Mouse (Mus musculus) hindbrain, embryonic 12.5 days (tissue): Measurements from ENCODE around the gene Pigr. TPM values are rescaled to one million over a fixed set of nuclear protein-coding genes. Genes with fewer than 3 reads are reported as not detected.

Source experiments
- ATAC-seq: fragments of 200-750 bp; cut with Nextera tagmentation; 2 replicates; pipeline ENCODE4 v1.8.0; 2017; ENCODE audit warnings: moderate TSS enrichment; ENCODE audit not compliant: low FRiP score
- H3K27ac ChIP-seq: fragments of 300-500 bp; sonication (generic); 2 replicates; pipeline ENCODE4 v1.5.1; 2016; ENCODE audit warnings: mild to moderate bottlenecking
- H3K27me3 ChIP-seq: fragments of 300-500 bp; sonication (generic); 2 replicates; pipeline ENCODE4 v1.6.1; 2016; ENCODE audit warnings: mild to moderate bottlenecking
- H3K36me3 ChIP-seq: fragments of 300-500 bp; sonication (generic); 2 replicates; pipeline ENCODE4 v1.6.1; 2016; ENCODE audit warnings: mild to moderate bottlenecking
- H3K4me1 ChIP-seq: fragments of 300-500 bp; sonication (generic); 2 replicates; pipeline ENCODE4 v1.6.1; 2016
- H3K4me2 ChIP-seq: fragments of 300-500 bp; sonication (generic); replicated peaks from 2 replicates; pipeline ENCODE4 v1.6.1; 2016; ENCODE audit warnings: mild to moderate bottlenecking
- H3K4me3 ChIP-seq: fragments of 300-500 bp; sonication (generic); 2 replicates; pipeline ENCODE4 v1.5.1; 2016; ENCODE audit warnings: mild to moderate bottlenecking
- H3K9ac ChIP-seq: fragments of 300-500 bp; sonication (generic); 2 replicates; pipeline ENCODE4 v1.6.1; 2016; ENCODE audit warnings: mild to moderate bottlenecking, moderate library complexity
- H3K9me3 ChIP-seq: fragments of 300-500 bp; sonication (generic); replicated peaks from 2 replicates; pipeline ENCODE4 v1.6.1; 2016; ENCODE audit warnings: mild to moderate bottlenecking
- WGBS: fragments of 180-500 bp; shearing (Covaris S2); methylation state at CpG from one replicate; pipeline ENCODE4 v1.1.7; 2016; 5-methylcytosine and 5-hydroxymethylcytosine counted together
- polyA plus RNA-seq: library from polyadenylated mRNA; unstranded; fragments of >200 nt; fragmentation: Nextera tagmentation; extraction: Ambion mirVana; gene quantifications from 2 replicates; pipeline ENCODE4 v1.2.1, GENCODE M21; 2016

The Pigr gene
- not detected in 2 replicates for polyA plus RNA-seq

GRCm38 (mm10) chr1:130826448-130826847, at the start of gene Pigr:
Gene Pigr, plus strand, starts transcription at chr1:130826684.
- no peaks in the 10 kb centered on the region for H3K36me3 ChIP-seq
- no peaks in the 10 kb centered on the region for H3K9me3 ChIP-seq
- no peak for ATAC-seq
- no peak within 1 kb of the TSS for H3K27ac ChIP-seq
- WGBS: 90% methylated on average over 5 of the region's 5 CpGs
- no peaks in the 10 kb centered on the region for H3K4me1 ChIP-seq
- H3K27me3 ChIP-seq: no peaks in the 10 kb centered on the region
- no peak within 1 kb of the TSS for H3K9ac ChIP-seq
- no peak within 1 kb of the TSS for H3K4me2 ChIP-seq
- H3K4me3 ChIP-seq: no peak within 1 kb of the TSS

- Histone ChIP-seq H3K4me3 (no peak overlapping the region), H3K27me3 (no peaks in the 10 kb centered on the region), H3K4me2 (no peak overlapping the region), H3K9ac (no peak overlapping the region), H3K27ac (no peak overlapping the region), H3K4me1 (no peaks in the 10 kb centered on the region), H3K36me3 (no peaks in the 10 kb centered on the region), H3K9me3 (no peaks in the 10 kb centered on the region)
- WGBS: 91% methylated on average over 3 of the region's 3 CpGs
- ATAC-seq: no peak
Observed at GRCm38 (mm10) chr1:130779867-130780266, 46.6 kb upstream of the Pigr start.

- Histone ChIP-seq H3K4me3 (no peak overlapping the region), H3K27me3 (no peaks in the 10 kb centered on the region), H3K4me2 (no peak overlapping the region), H3K9me3 (no peaks in the 10 kb centered on the region), H3K27ac (no peak overlapping the region), H3K4me1 (no peaks in the 10 kb centered on the region), H3K36me3 (no peaks in the 10 kb centered on the region), H3K9ac (no peak overlapping the region)
- ATAC-seq: no peak
- WGBS: 34% methylated on average over 4 of the region's 4 CpGs
Observed at GRCm38 (mm10) chr1:130784054-130784453, 42.4 kb upstream of the Pigr start.

GRCm38 (mm10) chr1:130787001-130787400, 39.5 kb upstream of the Pigr start:
- Histone ChIP-seq H3K27me3 (no peaks in the 10 kb centered on the region), H3K27ac (no peak overlapping the region), H3K9ac (no peak overlapping the region), H3K36me3 (no peaks in the 10 kb centered on the region), H3K4me3 (no peak overlapping the region), H3K4me1 (peaks cover 6% of the 10 kb centered on the region), H3K4me2 (no peak overlapping the region), H3K9me3 (no peaks in the 10 kb centered on the region; the same call in 1 of the 2 replicates)
- no peak for ATAC-seq
- 48% methylated on average over 4 of the region's 4 CpGs for WGBS

GRCm38 (mm10) chr1:130789512-130790451, 36.7 kb upstream of the Pigr start:
- WGBS: 59% methylated on average over 3 of the region's 3 CpGs
- Histone ChIP-seq H3K4me1 (peaks cover 6% of the 10 kb centered on the region), H3K4me2 (no peak overlapping the region), H3K27me3 (no peaks in the 10 kb centered on the region), H3K9me3 (no peaks in the 10 kb centered on the region; the same call in 1 of the 2 replicates), H3K4me3 (no peak overlapping the region), H3K9ac (no peak overlapping the region), H3K27ac (no peak overlapping the region), H3K36me3 (no peaks in the 10 kb centered on the region)
- peak; percentile 64 for ATAC-seq

- no peak for ATAC-seq
- WGBS: 81% methylated on average over 2 of the region's 2 CpGs
- no peak overlapping the region for H3K27ac ChIP-seq
- no peaks in the 10 kb centered on the region; the same call in 1 of the 2 replicates for H3K9me3 ChIP-seq
- no peak overlapping the region for H3K9ac ChIP-seq
- no peaks in the 10 kb centered on the region for H3K27me3 ChIP-seq
- no peak overlapping the region for H3K4me3 ChIP-seq
- H3K4me1 ChIP-seq: no peaks in the 10 kb centered on the region
- no peaks in the 10 kb centered on the region for H3K36me3 ChIP-seq
- H3K4me2 ChIP-seq: no peak overlapping the region
Observed at GRCm38 (mm10) chr1:130795331-130795730, 31.2 kb upstream of the Pigr start.

- WGBS: 81% methylated on average over 8 of the region's 8 CpGs
- ATAC-seq: no peak
Observed at GRCm38 (mm10) chr1:130796967-130797684, 29.4 kb upstream of the Pigr start.

GRCm38 (mm10) chr1:130798037-130798436, 28.4 kb upstream of the Pigr start:
- WGBS: 73% methylated on average over 6 of the region's 6 CpGs
- H3K9me3 ChIP-seq: no peaks in the 10 kb centered on the region
- no peak overlapping the region for H3K4me2 ChIP-seq
- H3K27ac ChIP-seq: no peak overlapping the region
- ATAC-seq: no peak
- no peak overlapping the region for H3K9ac ChIP-seq
- no peaks in the 10 kb centered on the region for H3K36me3 ChIP-seq
- no peaks in the 10 kb centered on the region for H3K4me1 ChIP-seq
- no peaks in the 10 kb centered on the region for H3K27me3 ChIP-seq
- H3K4me3 ChIP-seq: no peak overlapping the region

More at GRCm38 (mm10) chr1:130796967-130797684, 29.4 kb upstream of the Pigr start:
- Histone ChIP-seq H3K4me3 (no peak overlapping the region), H3K36me3 (no peaks in the 10 kb centered on the region), H3K27ac (no peak overlapping the region), H3K27me3 (no peaks in the 10 kb centered on the region), H3K4me1 (no peaks in the 10 kb centered on the region), H3K4me2 (no peak overlapping the region), H3K9me3 (no peaks in the 10 kb centered on the region; the same call in 1 of the 2 replicates), H3K9ac (no peak overlapping the region)

GRCm38 (mm10) chr1:130798551-130798950, 27.9 kb upstream of the Pigr start:
- Histone ChIP-seq H3K9me3 (no peaks in the 10 kb centered on the region), H3K36me3 (no peaks in the 10 kb centered on the region), H3K4me1 (no peaks in the 10 kb centered on the region), H3K27me3 (no peaks in the 10 kb centered on the region), H3K4me2 (no peak overlapping the region), H3K9ac (no peak overlapping the region), H3K4me3 (no peak overlapping the region), H3K27ac (no peak overlapping the region)
- WGBS: 83% methylated on average over 3 of the region's 3 CpGs
- ATAC-seq: no peak

GRCm38 (mm10) chr1:130799399-130799798, 27.1 kb upstream of the Pigr start:
- Histone ChIP-seq H3K4me2 (no peak overlapping the region), H3K9me3 (no peaks in the 10 kb centered on the region), H3K36me3 (no peaks in the 10 kb centered on the region), H3K4me3 (no peak overlapping the region), H3K9ac (no peak overlapping the region), H3K27ac (no peak overlapping the region), H3K4me1 (no peaks in the 10 kb centered on the region), H3K27me3 (no peaks in the 10 kb centered on the region)
- WGBS: 96% methylated on average over 2 of the region's 2 CpGs
- ATAC-seq: no peak

- H3K36me3 ChIP-seq: no peaks in the 10 kb centered on the region
- H3K4me3 ChIP-seq: no peak within 1 kb of the TSS
- no peak within 1 kb of the TSS for H3K9ac ChIP-seq
- no peaks in the 10 kb centered on the region for H3K27me3 ChIP-seq
- ATAC-seq: no peak
- H3K4me2 ChIP-seq: no peak within 1 kb of the TSS
- WGBS: 88% methylated on average over 8 of the region's 8 CpGs
- no peak within 1 kb of the TSS for H3K27ac ChIP-seq
- H3K9me3 ChIP-seq: no peaks in the 10 kb centered on the region
- no peaks in the 10 kb centered on the region for H3K4me1 ChIP-seq
Observed at GRCm38 (mm10) chr1:130800602-130801001, 25.9 kb upstream of the Pigr start, which contains the start of gene Fcamr. Gene Fcamr, plus strand, starts transcription at chr1:130800902.

GRCm38 (mm10) chr1:130801511-130801910, 25.0 kb upstream of the Pigr start:
- Histone ChIP-seq H3K9ac (no peak overlapping the region), H3K4me2 (no peak overlapping the region), H3K4me1 (no peaks in the 10 kb centered on the region), H3K9me3 (no peaks in the 10 kb centered on the region), H3K36me3 (no peaks in the 10 kb centered on the region), H3K27ac (no peak overlapping the region), H3K4me3 (no peak overlapping the region), H3K27me3 (no peaks in the 10 kb centered on the region)
- no peak for ATAC-seq
- 63% methylated on average over 2 of the region's 2 CpGs for WGBS
